Mouse (Mus musculus): ENCODE measurements around the gene Dbi. TPM values are rescaled to one million over a fixed set of nuclear protein-coding genes. Genes with fewer than 3 reads are reported as not detected.

Gene Dbi
- polyA plus RNA-seq, 1 experiment from 2014 or later: 639 TPM

DNA sequence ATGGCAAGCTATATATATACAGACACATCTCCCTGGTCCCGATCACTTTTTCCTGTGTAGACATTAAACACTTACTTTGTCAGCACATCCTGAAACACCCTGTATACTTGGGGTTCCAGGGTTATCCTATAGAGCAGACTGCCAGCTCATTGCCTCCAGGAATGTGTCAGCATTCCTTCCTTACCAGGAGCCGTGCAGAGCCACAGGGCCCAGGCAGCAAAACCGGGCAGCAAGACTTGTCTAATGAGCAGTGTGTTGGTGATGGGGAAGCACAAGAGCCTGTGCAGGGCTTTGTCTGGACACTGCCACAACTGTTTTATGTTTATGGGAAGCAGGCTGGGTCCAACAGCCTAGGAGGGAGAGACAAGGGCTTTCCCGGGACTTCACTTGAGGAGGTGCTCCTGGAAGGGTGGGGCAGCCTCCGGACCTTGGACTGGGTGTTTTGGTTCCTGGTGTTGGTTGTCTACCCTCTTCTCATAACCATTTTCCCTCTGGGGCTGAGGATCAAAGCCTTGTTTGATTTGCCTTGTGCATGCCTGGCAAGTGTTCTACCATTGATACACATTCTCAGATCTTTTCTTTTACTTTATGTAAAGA is 36.9 kb downstream of the Dbi start:
- no peaks in the 10 kb centered on the region for H3K27me3 ChIP-seq (ENCODE audit: control insufficient read depth, insufficient read depth, low read length)
- H3K9me3 ChIP-seq (replicated peaks; ENCODE audit: control insufficient read depth, low read length): no peaks in the 10 kb centered on the region
- 29% methylated on average over 5 of the region's 5 CpGs for WGBS (ENCODE audit: insufficient replicate concordance)
- peaks cover 17% of the 10 kb centered on the region for H3K4me1 ChIP-seq (ENCODE audit: control insufficient read depth, insufficient read depth, low read length)
- no peak overlapping the region for H3K4me2 ChIP-seq
- no peak overlapping the region for H3K9ac ChIP-seq (ENCODE audit: low read depth, low read length)
- H3K4me3 ChIP-seq (ENCODE audit: low read depth, low read length): no peak overlapping the region
- no peak overlapping the region for H3K27ac ChIP-seq (ENCODE audit: low read depth, low read length)
- ATAC-seq (replicated peaks; ENCODE audit: insufficient number of reproducible peaks, low FRiP score, low TSS enrichment): no peak
- no peaks in the 10 kb centered on the region for H3K36me3 ChIP-seq (ENCODE audit: control insufficient read depth, insufficient read depth, low read length)

DNA sequence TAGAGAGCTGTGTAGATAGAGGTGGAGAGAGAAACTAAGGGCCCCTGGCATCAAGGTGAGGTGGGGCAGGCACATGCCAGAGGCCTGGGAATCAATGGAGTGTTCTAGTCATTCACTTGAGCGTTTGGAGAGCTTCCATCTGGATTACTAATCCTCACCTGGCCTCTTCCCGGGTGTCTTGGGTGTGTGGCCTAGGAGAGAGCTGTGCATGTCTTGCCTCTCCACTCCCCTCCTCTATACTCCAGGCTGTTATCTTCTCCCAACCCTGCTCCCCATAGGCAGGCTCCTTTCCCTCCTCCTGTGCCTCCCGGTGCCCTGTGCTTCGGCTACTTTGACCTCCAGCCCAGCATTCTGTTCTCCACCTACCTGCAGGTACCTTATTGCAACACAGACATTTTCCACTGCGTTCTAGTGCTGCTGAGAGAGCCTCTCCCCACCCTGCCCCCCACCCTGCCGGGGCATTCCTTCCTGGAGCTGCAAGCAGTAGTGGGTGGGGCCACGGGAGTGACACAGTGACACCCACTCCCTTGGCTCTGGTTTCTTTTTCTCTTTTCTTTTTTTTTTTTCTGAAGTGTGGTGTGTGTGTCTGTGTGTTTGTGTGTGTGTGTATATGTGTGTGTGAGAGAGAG is 37.8 kb downstream of the Dbi start:
- Histone ChIP-seq H3K27me3 (ENCODE audit: control insufficient read depth, insufficient read depth, low read length) (no peaks in the 10 kb centered on the region), H3K36me3 (ENCODE audit: control insufficient read depth, insufficient read depth, low read length) (no peaks in the 10 kb centered on the region), H3K4me3 (ENCODE audit: low read depth, low read length) (no peak overlapping the region), H3K4me1 (ENCODE audit: control insufficient read depth, insufficient read depth, low read length) (peaks cover 17% of the 10 kb centered on the region), H3K9ac (ENCODE audit: low read depth, low read length) (peak overlapping the region; percentile 22; the same call in 1 of the 2 replicates), H3K4me2 (peak overlapping the region; percentile 35), H3K27ac (ENCODE audit: low read depth, low read length) (no peak overlapping the region), H3K9me3 (replicated peaks; ENCODE audit: control insufficient read depth, low read length) (no peaks in the 10 kb centered on the region)
- WGBS (ENCODE audit: insufficient replicate concordance): 12% methylated on average over 7 of the region's 7 CpGs
- no peak for ATAC-seq (replicated peaks; ENCODE audit: insufficient number of reproducible peaks, low FRiP score, low TSS enrichment)

DNA sequence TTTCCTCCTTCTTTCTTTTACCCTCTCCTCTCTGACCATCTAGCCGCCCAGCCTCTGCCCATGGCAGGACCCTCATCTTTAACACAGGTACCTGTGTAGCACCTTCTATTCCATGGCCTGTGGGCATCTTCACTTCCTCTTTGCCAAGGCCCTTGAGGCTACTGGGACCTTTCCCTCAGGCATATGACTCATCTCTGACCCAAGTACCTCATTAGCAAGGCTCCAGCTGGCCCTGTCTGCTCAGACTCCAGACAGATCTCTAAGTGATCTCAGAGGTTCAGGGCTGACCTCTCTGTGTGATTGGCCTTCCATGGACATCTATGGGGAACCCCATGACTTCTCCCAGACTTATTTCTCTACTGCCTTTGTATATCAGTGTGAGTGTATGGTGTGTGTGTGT is 40.2 kb downstream of the Dbi start:
- H3K4me2 ChIP-seq: no peak overlapping the region
- H3K9ac ChIP-seq (ENCODE audit: low read depth, low read length): no peak overlapping the region
- H3K9me3 ChIP-seq (replicated peaks; ENCODE audit: control insufficient read depth, low read length): no peaks in the 10 kb centered on the region
- 91% methylated on average over 1 of the region's 1 CpGs for WGBS (ENCODE audit: insufficient replicate concordance)
- no peak overlapping the region for H3K4me3 ChIP-seq (ENCODE audit: low read depth, low read length)
- no peak for ATAC-seq (replicated peaks; ENCODE audit: insufficient number of reproducible peaks, low FRiP score, low TSS enrichment)
- peaks cover 17% of the 10 kb centered on the region for H3K4me1 ChIP-seq (ENCODE audit: control insufficient read depth, insufficient read depth, low read length)
- no peaks in the 10 kb centered on the region for H3K36me3 ChIP-seq (ENCODE audit: control insufficient read depth, insufficient read depth, low read length)
- no peak overlapping the region for H3K27ac ChIP-seq (ENCODE audit: low read depth, low read length)
- H3K27me3 ChIP-seq (ENCODE audit: control insufficient read depth, insufficient read depth, low read length): no peaks in the 10 kb centered on the region

DNA sequence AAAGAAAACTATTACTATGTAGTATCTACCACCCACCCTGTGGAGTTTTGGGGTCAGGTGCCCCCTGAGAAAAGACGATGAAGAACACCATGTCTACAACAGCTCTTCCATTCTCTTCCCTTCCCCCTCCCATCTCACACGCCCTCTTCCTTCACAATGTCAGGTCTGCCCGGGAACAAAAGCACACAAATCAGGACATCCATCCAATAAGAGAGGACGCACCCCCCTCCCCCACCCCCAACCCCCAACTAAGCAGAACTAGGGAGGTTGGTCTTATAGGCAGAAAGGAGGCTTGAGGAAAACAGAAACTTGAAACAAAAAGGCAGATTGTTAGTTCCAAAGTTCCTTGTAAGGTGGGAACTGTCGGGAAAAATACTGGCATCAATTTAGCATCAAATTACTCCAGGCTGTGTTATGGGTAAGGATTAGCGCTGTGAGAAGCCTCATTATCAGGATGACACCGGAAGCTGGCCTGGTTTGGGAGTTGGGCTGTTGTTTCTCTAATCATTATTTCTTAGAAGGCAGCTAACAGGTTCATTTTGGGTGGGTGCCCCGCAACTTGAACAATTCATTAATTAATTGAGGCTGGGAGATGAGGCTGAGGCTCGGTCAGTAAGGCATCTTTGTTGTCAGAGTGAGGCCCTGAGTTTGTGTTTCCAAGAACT is 43.0 kb downstream of the Dbi start:
- Histone ChIP-seq H3K9ac (ENCODE audit: low read depth, low read length) (no peak overlapping the region), H3K4me3 (ENCODE audit: low read depth, low read length) (no peak overlapping the region), H3K27me3 (ENCODE audit: control insufficient read depth, insufficient read depth, low read length) (no peaks in the 10 kb centered on the region), H3K9me3 (replicated peaks; ENCODE audit: control insufficient read depth, low read length) (no peaks in the 10 kb centered on the region), H3K4me2 (no peak overlapping the region), H3K27ac (ENCODE audit: low read depth, low read length) (no peak overlapping the region), H3K36me3 (ENCODE audit: control insufficient read depth, insufficient read depth, low read length) (no peaks in the 10 kb centered on the region), H3K4me1 (ENCODE audit: control insufficient read depth, insufficient read depth, low read length) (peaks cover 8% of the 10 kb centered on the region)
- WGBS (ENCODE audit: insufficient replicate concordance): 22% methylated on average over 9 of the region's 9 CpGs
- no peak for ATAC-seq (replicated peaks; ENCODE audit: insufficient number of reproducible peaks, low FRiP score, low TSS enrichment)

DNA sequence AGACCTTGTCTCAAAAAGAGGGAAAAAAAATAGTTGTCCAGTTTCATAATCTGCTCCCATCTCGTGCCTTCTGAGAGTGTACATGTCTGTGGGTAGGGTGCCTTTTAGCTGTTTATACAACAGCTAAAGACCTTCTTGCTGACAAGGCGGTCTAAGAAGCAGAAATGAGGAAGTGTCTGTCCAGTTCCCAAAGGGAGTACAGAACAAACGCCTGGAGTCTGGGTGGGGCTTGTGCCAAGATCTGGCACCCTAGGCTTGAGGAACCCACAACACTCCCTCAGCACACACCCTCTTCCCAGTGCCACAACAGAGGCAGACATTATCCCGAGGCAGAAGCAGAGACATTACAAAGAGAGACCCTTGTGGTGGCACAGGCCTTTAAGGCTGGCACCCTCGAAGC is 45.4 kb downstream of the Dbi start:
- ATAC-seq (replicated peaks; ENCODE audit: insufficient number of reproducible peaks, low FRiP score, low TSS enrichment): no peak
- no peaks in the 10 kb centered on the region for H3K36me3 ChIP-seq (ENCODE audit: control insufficient read depth, insufficient read depth, low read length)
- H3K27ac ChIP-seq (ENCODE audit: low read depth, low read length): no peak overlapping the region

DNA sequence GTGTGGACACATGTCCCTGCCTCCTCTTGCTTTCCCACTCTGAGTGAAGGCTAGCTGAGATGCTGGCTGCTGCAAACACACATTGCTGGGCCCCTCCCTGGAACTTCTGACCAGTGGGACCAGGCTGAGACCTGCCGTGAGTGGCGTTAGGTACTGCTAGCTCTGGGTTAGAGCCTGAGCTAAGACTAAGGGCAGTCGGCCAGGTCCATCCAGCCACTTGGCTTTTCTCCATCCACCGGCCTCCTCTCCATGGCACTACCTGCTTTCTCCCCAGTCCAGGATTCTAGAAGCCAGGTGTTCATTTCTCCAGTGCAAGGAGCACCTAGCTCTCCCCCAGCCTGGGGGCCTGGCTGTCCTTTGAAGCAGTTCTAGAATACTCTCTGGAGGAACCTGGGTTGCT is 45.9 kb downstream of the Dbi start:
- no peak overlapping the region for H3K27ac ChIP-seq (ENCODE audit: low read depth, low read length)

More for the DNA sequence above, 45.4 kb downstream of the Dbi start:
- Histone ChIP-seq H3K9me3 (replicated peaks; ENCODE audit: control insufficient read depth, low read length) (no peaks in the 10 kb centered on the region), H3K4me1 (ENCODE audit: control insufficient read depth, insufficient read depth, low read length) (peaks cover 5% of the 10 kb centered on the region; the same call in 1 of the 2 replicates), H3K4me3 (ENCODE audit: low read depth, low read length) (no peak overlapping the region), H3K4me2 (no peak overlapping the region), H3K27me3 (ENCODE audit: control insufficient read depth, insufficient read depth, low read length) (no peaks in the 10 kb centered on the region), H3K9ac (ENCODE audit: low read depth, low read length) (no peak overlapping the region)
- 77% methylated on average over 5 of the region's 5 CpGs for WGBS (ENCODE audit: insufficient replicate concordance)

DNA sequence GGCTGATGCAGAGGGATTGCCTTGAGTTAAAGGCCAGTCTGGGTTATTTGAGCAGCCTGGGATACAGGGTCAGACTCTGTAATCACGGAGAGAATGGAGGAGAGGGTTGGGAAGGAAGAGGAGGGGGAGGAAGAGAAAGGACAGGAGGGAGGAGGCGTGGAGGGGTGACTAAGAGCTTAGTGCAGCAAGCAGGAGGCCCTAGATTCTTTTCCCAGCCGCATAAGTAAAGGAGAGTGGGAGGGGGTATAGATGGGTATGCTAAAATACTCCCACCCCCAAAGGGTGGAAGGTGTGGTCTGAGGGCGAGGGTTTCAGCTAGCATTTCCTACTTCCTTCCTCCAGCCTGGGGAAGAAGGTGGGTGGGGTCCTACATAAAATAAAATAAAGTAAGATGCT is 46.6 kb downstream of the Dbi start:
- H3K4me1 ChIP-seq (ENCODE audit: control insufficient read depth, insufficient read depth, low read length): peaks cover 5% of the 10 kb centered on the region; the same call in 1 of the 2 replicates
- 14% methylated on average over 4 of the region's 4 CpGs for WGBS (ENCODE audit: insufficient replicate concordance)
- no peak overlapping the region for H3K27ac ChIP-seq (ENCODE audit: low read depth, low read length)
- H3K27me3 ChIP-seq (ENCODE audit: control insufficient read depth, insufficient read depth, low read length): no peaks in the 10 kb centered on the region
- H3K9me3 ChIP-seq (replicated peaks; ENCODE audit: control insufficient read depth, low read length): no peaks in the 10 kb centered on the region
- H3K4me3 ChIP-seq (ENCODE audit: low read depth, low read length): peak overlapping the region; percentile 43
- H3K36me3 ChIP-seq (ENCODE audit: control insufficient read depth, insufficient read depth, low read length): no peaks in the 10 kb centered on the region
- no peak overlapping the region for H3K9ac ChIP-seq (ENCODE audit: low read depth, low read length)
- peak overlapping the region; percentile 81 for H3K4me2 ChIP-seq
- ATAC-seq (replicated peaks; ENCODE audit: insufficient number of reproducible peaks, low FRiP score, low TSS enrichment): no peak; the same call in 1 of the 2 replicates

More for the DNA sequence above, 45.9 kb downstream of the Dbi start:
- H3K4me1 ChIP-seq (ENCODE audit: control insufficient read depth, insufficient read depth, low read length): peaks cover 5% of the 10 kb centered on the region; the same call in 1 of the 2 replicates
- no peaks in the 10 kb centered on the region for H3K9me3 ChIP-seq (replicated peaks; ENCODE audit: control insufficient read depth, low read length)
- ATAC-seq (replicated peaks; ENCODE audit: insufficient number of reproducible peaks, low FRiP score, low TSS enrichment): no peak
- no peak overlapping the region for H3K4me2 ChIP-seq
- no peak overlapping the region for H3K9ac ChIP-seq (ENCODE audit: low read depth, low read length)
- no peaks in the 10 kb centered on the region for H3K36me3 ChIP-seq (ENCODE audit: control insufficient read depth, insufficient read depth, low read length)
- no peak overlapping the region for H3K4me3 ChIP-seq (ENCODE audit: low read depth, low read length)
- WGBS (ENCODE audit: insufficient replicate concordance): 70% methylated on average over 4 of the region's 4 CpGs
- no peaks in the 10 kb centered on the region for H3K27me3 ChIP-seq (ENCODE audit: control insufficient read depth, insufficient read depth, low read length)

DNA sequence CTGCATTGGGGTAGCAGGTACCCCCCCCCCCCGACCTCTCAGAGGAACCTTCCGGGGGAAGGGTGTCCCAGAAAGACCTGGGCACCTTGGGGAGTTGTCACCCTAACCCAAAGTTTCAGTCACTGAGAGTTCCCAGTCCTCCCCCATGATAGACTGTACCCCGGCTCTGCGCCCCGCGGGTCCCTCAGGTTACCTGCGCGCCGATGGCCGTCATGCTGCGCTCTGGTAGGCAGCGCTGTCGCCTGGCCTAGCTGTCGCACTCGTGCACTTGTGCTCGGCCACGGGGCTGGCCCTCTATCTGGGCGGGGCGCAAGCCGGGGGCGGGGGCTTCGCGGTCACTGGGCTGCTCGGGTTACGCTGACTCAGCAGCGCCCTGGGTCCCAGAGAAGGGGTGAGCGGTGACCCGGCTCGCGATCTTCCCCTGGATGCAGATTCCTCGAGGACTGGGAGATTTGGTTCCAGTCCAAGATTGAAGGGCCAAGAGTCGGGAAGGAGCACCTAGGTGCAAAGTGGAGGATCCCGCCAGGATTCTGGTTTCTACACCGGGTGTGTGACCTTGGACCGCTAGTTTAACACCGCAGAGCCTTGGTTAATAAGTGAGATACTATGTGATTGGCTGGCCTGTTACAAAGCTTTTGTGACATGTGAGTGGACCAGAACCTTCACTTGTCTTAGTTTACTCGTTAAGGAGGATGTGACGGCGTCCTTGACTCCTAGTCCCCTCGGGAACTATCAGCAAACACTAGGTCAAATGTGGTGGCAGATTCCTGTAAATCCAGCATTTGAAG is 47.2 kb downstream of the Dbi start, which contains the start of gene Tmem37:
TSS of gene Tmem37 (minus strand) at position 556 of the 788 bp plus-strand sequence.
- Histone ChIP-seq H3K9ac (ENCODE audit: low read depth, low read length) (peak within 1 kb of the TSS; percentile 58), H3K4me3 (ENCODE audit: low read depth, low read length) (peak within 1 kb of the TSS; percentile 43), H3K27ac (ENCODE audit: low read depth, low read length) (no peak within 1 kb of the TSS; the same call in 1 of the 2 replicates), H3K36me3 (ENCODE audit: control insufficient read depth, insufficient read depth, low read length) (no peaks in the 10 kb centered on the region), H3K27me3 (ENCODE audit: control insufficient read depth, insufficient read depth, low read length) (no peaks in the 10 kb centered on the region), H3K9me3 (replicated peaks; ENCODE audit: control insufficient read depth, low read length) (no peaks in the 10 kb centered on the region), H3K4me1 (ENCODE audit: control insufficient read depth, insufficient read depth, low read length) (peaks cover 5% of the 10 kb centered on the region; the same call in 1 of the 2 replicates), H3K4me2 (peak within 1 kb of the TSS; percentile 81)
- peak; percentile 76 for ATAC-seq (replicated peaks; ENCODE audit: insufficient number of reproducible peaks, low FRiP score, low TSS enrichment)
- WGBS (ENCODE audit: insufficient replicate concordance): 1% methylated on average over 40 of the region's 40 CpGs
